ENCODE assay signal across 12 mouse cellular contexts in genomic region chr5:135987248-135987647, GRCm38 (mm10). TPM values are rescaled to one million over a fixed set of nuclear protein-coding genes. Genes with fewer than 3 reads are reported as not detected.
DNase-seq lines count a peak whose midpoint lies in the region; ATAC-seq and TF ChIP-seq lines count a peak whose summit lies in the region.
"Had no signal": no experiment of that assay in that cellular context is flagged by ENCODE, and none has a peak within 500 bp of the region (broad histone marks: within the 10 kb centered on the region; RNA-seq: fewer than 3 reads in every experiment).

No protein-coding gene starts in this region.

- no peak overlapping the region for H3K9ac ChIP-seq in lung, postnatal 0 days (replicated peaks; ENCODE audit: low read depth)
- no peak overlapping the region for H3K9ac ChIP-seq in ES-Bruce4 (ENCODE audit: low read depth, poor library complexity, severe bottlenecking)
- H3K9ac ChIP-seq in embryonic facial prominence, embryonic 14.5 days (ENCODE audit: low read depth, low read length), result no peak overlapping the region
- H3K9ac ChIP-seq: embryonic facial prominence, embryonic 12.5 days; midbrain, embryonic 12.5 days had no signal

- peak; percentile 56 for TF ChIP-seq CTCF in lung, postnatal 0 days (IDR thresholded peaks at IDR 0.05)
- TF ChIP-seq CTCF in ES-Bruce4 (IDR thresholded peaks at IDR 0.05; ENCODE audit: low read depth, low read length), result peak; percentile 8

- no peak for TF ChIP-seq EP300 in lung, postnatal 0 days (IDR thresholded peaks at IDR 0.05)
- TF ChIP-seq EP300 in ES-Bruce4 (IDR thresholded peaks at IDR 0.05; ENCODE audit: insufficient read depth, low read depth, low read length), result no peak

- no peak for TF ChIP-seq POLR2A in ES-Bruce4 (IDR thresholded peaks at IDR 0.05; ENCODE audit: insufficient read depth, low read length)

- no peak overlapping the region for H3K4me3 ChIP-seq in heart, embryonic 10.5 days
- no peak overlapping the region for H3K4me3 ChIP-seq in lung, postnatal 0 days (ENCODE audit: low read depth, low read length)
- no peak overlapping the region for H3K4me3 ChIP-seq in ES-Bruce4 (ENCODE audit: low read depth, low read length)
- no peak overlapping the region for H3K4me3 ChIP-seq in embryonic facial prominence, embryonic 14.5 days (ENCODE audit: low read depth, low read length)
- H3K4me3 ChIP-seq: embryonic facial prominence, embryonic 12.5 days; midbrain, embryonic 12.5 days had no signal

- 54% methylated on average over 11 of the region's 11 CpGs for WGBS in heart, embryonic 10.5 days
- 47% methylated on average over 11 of the region's 11 CpGs for WGBS in lung, postnatal 0 days
- WGBS in embryonic facial prominence, embryonic 14.5 days, result 61% methylated on average over 11 of the region's 11 CpGs

- peak; percentile 81 for DNase-seq in heart, embryonic 10.5 days (ENCODE audit: low spot score)
- DNase-seq in heart, adult 18-20 months, result no peak
- DNase-seq in lung, postnatal 0 days (ENCODE audit: low spot score), result peak; percentile 60
- no peak for DNase-seq in lung, postnatal 4 days
- peak; percentile 44 for DNase-seq in embryonic facial prominence, embryonic 14.5 days (ENCODE audit: low spot score)
- DNase-seq in ovary, adult 18-20 months (ENCODE audit: low spot score), result no peak

- no peak overlapping the region for H3K27ac ChIP-seq in heart, embryonic 10.5 days
- no peak overlapping the region for H3K27ac ChIP-seq in lung, postnatal 0 days (ENCODE audit: low read length)
- H3K27ac ChIP-seq in ES-Bruce4 (ENCODE audit: insufficient read depth, low read length), result no peak overlapping the region
- H3K27ac ChIP-seq in embryonic facial prominence, embryonic 14.5 days (replicated peaks; ENCODE audit: low read depth, low read length), result no peak overlapping the region
- H3K27ac ChIP-seq: embryonic facial prominence, embryonic 12.5 days; midbrain, embryonic 12.5 days had no signal

- H3K36me3 ChIP-seq in heart, embryonic 10.5 days, result no peaks in the 10 kb centered on the region
- no peaks in the 10 kb centered on the region for H3K36me3 ChIP-seq in lung, postnatal 0 days (ENCODE audit: insufficient read depth, low read length)
- H3K36me3 ChIP-seq in ES-Bruce4 (ENCODE audit: control insufficient read depth, insufficient read depth, low read length, poor library complexity, severe bottlenecking), result no peaks in the 10 kb centered on the region
- no peaks in the 10 kb centered on the region for H3K36me3 ChIP-seq in embryonic facial prominence, embryonic 14.5 days (ENCODE audit: control insufficient read depth, insufficient read depth, low read length)
- H3K36me3 ChIP-seq: embryonic facial prominence, embryonic 12.5 days; midbrain, embryonic 12.5 days had no signal

- no peak for ATAC-seq in lung, postnatal 0 days
- ATAC-seq in embryonic facial prominence, embryonic 14.5 days (ENCODE audit: low read depth), result no peak
- no peak for ATAC-seq in inflammation-experienced regulatory T-cells, adult 6 months

- H3K4me1 ChIP-seq in heart, embryonic 10.5 days, result no peaks in the 10 kb centered on the region
- no peaks in the 10 kb centered on the region for H3K4me1 ChIP-seq in lung, postnatal 0 days (ENCODE audit: insufficient read depth, low read depth, low read length)
- H3K4me1 ChIP-seq in ES-Bruce4 (ENCODE audit: control insufficient read depth, insufficient read depth, low read length), result peaks cover 3% of the 10 kb centered on the region
- no peaks in the 10 kb centered on the region for H3K4me1 ChIP-seq in embryonic facial prominence, embryonic 14.5 days (ENCODE audit: control insufficient read depth, insufficient read depth, low read length)
- H3K4me1 ChIP-seq: embryonic facial prominence, embryonic 12.5 days; midbrain, embryonic 12.5 days had no signal

- H3K27me3 ChIP-seq in heart, embryonic 10.5 days (ENCODE audit: insufficient read depth, poor library complexity, severe bottlenecking), result 0 out of 2 replicates have a peak, but pooled peaks cover 7% of the 10 kb centered on the region
- no peaks in the 10 kb centered on the region for H3K27me3 ChIP-seq in lung, postnatal 0 days (replicated peaks; ENCODE audit: insufficient read depth, low read length)
- H3K27me3 ChIP-seq in ES-Bruce4 (ENCODE audit: control insufficient read depth, insufficient read depth, low read length, poor library complexity, severe bottlenecking), result no peaks in the 10 kb centered on the region
- H3K27me3 ChIP-seq in embryonic facial prominence, embryonic 14.5 days (replicated peaks; ENCODE audit: control insufficient read depth, insufficient read depth, low read length), result no peaks in the 10 kb centered on the region
- H3K27me3 ChIP-seq: embryonic facial prominence, embryonic 12.5 days; midbrain, embryonic 12.5 days had no signal

- no peak overlapping the region for H3K4me2 ChIP-seq in lung, postnatal 0 days (replicated peaks; ENCODE audit: low read depth, low read length)
- H3K4me2 ChIP-seq in embryonic facial prominence, embryonic 14.5 days (ENCODE audit: low read depth, low read length), result no peak overlapping the region
- H3K4me2 ChIP-seq: embryonic facial prominence, embryonic 12.5 days; midbrain, embryonic 12.5 days had no signal

- no peaks in the 10 kb centered on the region for H3K9me3 ChIP-seq in heart, embryonic 10.5 days
- no peaks in the 10 kb centered on the region for H3K9me3 ChIP-seq in lung, postnatal 0 days (ENCODE audit: low read length)
- no peaks in the 10 kb centered on the region for H3K9me3 ChIP-seq in ES-Bruce4 (replicated peaks; ENCODE audit: control insufficient read depth, insufficient read depth, low read length, poor library complexity, severe bottlenecking)
- H3K9me3 ChIP-seq in embryonic facial prominence, embryonic 14.5 days (ENCODE audit: control insufficient read depth, low read length), result no peaks in the 10 kb centered on the region
- H3K9me3 ChIP-seq: embryonic facial prominence, embryonic 12.5 days; midbrain, embryonic 12.5 days had no signal

RNA-seq across cellular contexts. Expression of gene Zp3, which starts 7.3 kb away (rescaled TPM):
- polyA plus RNA-seq in heart, embryonic 10.5 days (2016; fragmentation: Nextera tagmentation; extraction: Ambion mirVana), result not detected in 2 replicates
- total RNA-seq in heart, adult 18-20 months (2021), result not detected
- 0.24 and 0.35 TPM in 2 replicates for polyA plus RNA-seq in lung, postnatal 0 days (2015; fragmentation: Nextera tagmentation; extraction: Ambion mirVana)
- 2.0 and 2.4 TPM in 2 replicates for polyA plus RNA-seq in ES-Bruce4 (2011; ENCODE audit: insufficient read depth, insufficient read length, low read depth, missing spikeins)
- 0.58 and 0.77 TPM in 2 replicates for polyA plus RNA-seq in embryonic facial prominence, embryonic 14.5 days (2014; fragmentation: Nextera tagmentation; extraction: Ambion mirVana)
- polyA plus RNA-seq in inflammation-experienced regulatory T-cells, adult 6 months (2017; shearing (Covaris generic)), result not detected
- total RNA-seq: left cerebral cortex, postnatal 10 days had no signal
- polyA plus RNA-seq: heart, embryonic 14.5 days; midbrain, embryonic 12.5 days had no signal

RNA-seq across cellular contexts. Expression of gene Dtx2, which starts 7.4 kb away (rescaled TPM):
- 36.0 and 37.6 TPM in 2 replicates for polyA plus RNA-seq in heart, embryonic 10.5 days (2016; fragmentation: Nextera tagmentation; extraction: Ambion mirVana)
- total RNA-seq in heart, adult 18-20 months (2021), result 1 to 10 TPM; 6.5 to 8.1 TPM
- 18.9 and 21.6 TPM in 2 replicates for polyA plus RNA-seq in lung, postnatal 0 days (2015; fragmentation: Nextera tagmentation; extraction: Ambion mirVana)
- polyA plus RNA-seq in ES-Bruce4 (2011; ENCODE audit: insufficient read depth, insufficient read length, low read depth, missing spikeins), result 23.7 and 25.0 TPM in 2 replicates
- polyA plus RNA-seq in embryonic facial prominence, embryonic 14.5 days (2014; fragmentation: Nextera tagmentation; extraction: Ambion mirVana), result 25.2 and 25.7 TPM in 2 replicates
- 10 to 100 TPM in 1 of 3 experiments, 1 to 10 TPM in 2; 8.5 to 10.8 (median 9.1) TPM for polyA plus RNA-seq in inflammation-experienced regulatory T-cells, adult 6 months (2017; shearing (Covaris generic))

RNA-seq across cellular contexts. Expression of gene Ssc4d, which starts 12.9 kb away (rescaled TPM):
- 2.3 and 5.2 TPM in 2 replicates for polyA plus RNA-seq in heart, embryonic 10.5 days (2016; fragmentation: Nextera tagmentation; extraction: Ambion mirVana)
- under 1 TPM; 0.21 to 0.40 TPM for total RNA-seq in heart, adult 18-20 months (2021)
- polyA plus RNA-seq in lung, postnatal 0 days (2015; fragmentation: Nextera tagmentation; extraction: Ambion mirVana), result 1.8 and 2.5 TPM in 2 replicates
- polyA plus RNA-seq in ES-Bruce4 (2011; ENCODE audit: insufficient read depth, insufficient read length, low read depth, missing spikeins), result 6.3 and 9.5 TPM in 2 replicates
- polyA plus RNA-seq in embryonic facial prominence, embryonic 14.5 days (2014; fragmentation: Nextera tagmentation; extraction: Ambion mirVana), result 3.2 and 4.7 TPM in 2 replicates
- polyA plus RNA-seq in inflammation-experienced regulatory T-cells, adult 6 months (2017; shearing (Covaris generic)), result 1 to 10 TPM; 1.0 to 2.0 (median 1.4) TPM

RNA-seq across cellular contexts. Expression of gene Upk3b, which starts 51.0 kb away (rescaled TPM):
- polyA plus RNA-seq in heart, embryonic 10.5 days (2016; fragmentation: Nextera tagmentation; extraction: Ambion mirVana), result 78.3 and 81.2 TPM in 2 replicates
- total RNA-seq in heart, adult 18-20 months (2021), result 10 to 100 TPM; 11.1 to 23.7 TPM
- polyA plus RNA-seq in lung, postnatal 0 days (2015; fragmentation: Nextera tagmentation; extraction: Ambion mirVana), result 35.7 and 38.8 TPM in 2 replicates
- 0.34 and 0.38 TPM in 2 replicates for polyA plus RNA-seq in ES-Bruce4 (2011; ENCODE audit: insufficient read depth, insufficient read length, low read depth, missing spikeins)
- 0.50 and 1.4 TPM in 2 replicates for polyA plus RNA-seq in embryonic facial prominence, embryonic 14.5 days (2014; fragmentation: Nextera tagmentation; extraction: Ambion mirVana)
- polyA plus RNA-seq in inflammation-experienced regulatory T-cells, adult 6 months (2017; shearing (Covaris generic)), result under 1 TPM in 1 of 3 experiments, not detected in 2; 0.16 TPM
- total RNA-seq: left cerebral cortex, postnatal 10 days had no signal

RNA-seq across cellular contexts. Expression of gene Ywhag, which starts 52.8 kb away (rescaled TPM):
- polyA plus RNA-seq in heart, embryonic 10.5 days (2016; fragmentation: Nextera tagmentation; extraction: Ambion mirVana), result 202 and 227 TPM in 2 replicates
- 100 to 1,000 TPM; 285 to 287 TPM for total RNA-seq in heart, adult 18-20 months (2021)
- polyA plus RNA-seq in lung, postnatal 0 days (2015; fragmentation: Nextera tagmentation; extraction: Ambion mirVana), result 75.5 and 87.5 TPM in 2 replicates
- polyA plus RNA-seq in ES-Bruce4 (2011; ENCODE audit: insufficient read depth, insufficient read length, low read depth, missing spikeins), result 372 TPM in 2 replicates
- 97.4 and 101 TPM in 2 replicates for polyA plus RNA-seq in embryonic facial prominence, embryonic 14.5 days (2014; fragmentation: Nextera tagmentation; extraction: Ambion mirVana)
- 10 to 100 TPM; 29.8 to 46.2 (median 37.0) TPM for polyA plus RNA-seq in inflammation-experienced regulatory T-cells, adult 6 months (2017; shearing (Covaris generic))

Comparison
In these comparisons a context has a peak if more than half of its experiments do, and no peak if none do; other contexts are left out.
1. DNase-seq: peak in heart, embryonic 10.5 days (single experiment), lung, postnatal 0 days (single experiment) and embryonic facial prominence, embryonic 14.5 days (single experiment); none in heart, adult 18-20 months (0 of 2), lung, postnatal 4 days (0 of 2) and ovary, adult 18-20 months (single experiment).